Mouse (Mus musculus) cerebellum, postnatal 10 days (tissue): ENCODE results near the gene Nrap.
"Not testable (repeated sequence)": the region's sequence is repeated elsewhere in the genome, so short reads cannot be mapped to it uniquely, and the experiment has no call there.

Experiments
- DNase-seq, 2 experiments: peaks; one replicate each; pipeline ENCODE4 v3.0.0; 2021; ENCODE audit warnings: mixed read lengths in 2 of 2

Nrap gene

GRCm38 (mm10) chr19:56389879-56390278, at the start of gene Nrap:
Gene Nrap (minus strand): TSS chr19:56390037.
- no peak for DNase-seq

GRCm38 (mm10) chr19:56439072-56439434, 49.2 kb upstream of the Nrap start:
- DNase-seq: no peak

- no peak for DNase-seq
These were observed 48.7 kb upstream of the Nrap start for GRCm38 (mm10) chr19:56438357-56439071.

GRCm38 (mm10) chr19:56436380-56436779, 46.5 kb upstream of the Nrap start:
- DNase-seq: peak; percentile 58 to 64

GRCm38 (mm10) chr19:56433581-56433980, 43.7 kb upstream of the Nrap start:
- DNase-seq: no peak

GRCm38 (mm10) chr19:56432706-56433105, 42.9 kb upstream of the Nrap start:
- DNase-seq: no peak

GRCm38 (mm10) chr19:56430369-56430768, 40.5 kb upstream of the Nrap start:
- no peak for DNase-seq

GRCm38 (mm10) chr19:56425492-56425891, 35.7 kb upstream of the Nrap start:
- DNase-seq: peak in 1 of 2 experiments; percentile 22

GRCm38 (mm10) chr19:56424606-56425395, 35.0 kb upstream of the Nrap start:
- no peak for DNase-seq

GRCm38 (mm10) chr19:56423370-56423769, 33.5 kb upstream of the Nrap start:
- no peak for DNase-seq

GRCm38 (mm10) chr19:56422476-56423338, 32.9 kb upstream of the Nrap start:
- DNase-seq: peak; percentile 95 to 97

GRCm38 (mm10) chr19:56420345-56420744, 30.5 kb upstream of the Nrap start:
- no peak for DNase-seq

GRCm38 (mm10) chr19:56419452-56419851, 29.6 kb upstream of the Nrap start:
- DNase-seq: no peak

- DNase-seq: no peak
These were observed 28.6 kb upstream of the Nrap start for GRCm38 (mm10) chr19:56418404-56418803.

GRCm38 (mm10) chr19:56409884-56410283, 20.0 kb upstream of the Nrap start:
- DNase-seq: not testable (repeated sequence)

GRCm38 (mm10) chr19:56406581-56406980, 16.7 kb upstream of the Nrap start:
- DNase-seq: no peak

GRCm38 (mm10) chr19:56405824-56406223, 16.0 kb upstream of the Nrap start:
- no peak for DNase-seq

- DNase-seq: no peak
These were observed 12.0 kb upstream of the Nrap start for GRCm38 (mm10) chr19:56401864-56402263.

GRCm38 (mm10) chr19:56400200-56400599, 10.4 kb upstream of the Nrap start:
- DNase-seq: peak; percentile 54 to 58

GRCm38 (mm10) chr19:56398528-56398795, 8.6 kb upstream of the Nrap start:
- no peak for DNase-seq

GRCm38 (mm10) chr19:56397663-56398527, 8.1 kb upstream of the Nrap start:
- no peak for DNase-seq
